Mouse (Mus musculus) CH12.LX (cell line): ENCODE results near the gene Drc3.

ENCODE experiments used
- CHD1 ChIP-seq: IDR thresholded peaks from 2 replicates; pipeline ENCODE4 v1.6.1; 2012; ENCODE audit warnings: low read depth, low read length, improper control_type of control experiment, inconsistent platforms
- CTCF ChIP-seq, 2 experiments: IDR thresholded peaks in 1 of 2; conservative IDR thresholded peaks in 1 of 2; 2 replicates each; pipeline ENCODE4 v1.5.1; 2011 to 2012; ENCODE audit warnings: low read depth in 2 of 2, low read length in 2 of 2, improper control_type of control experiment in 1 of 2, inconsistent platforms in 1 of 2, mild to moderate bottlenecking in 1 of 2, moderate library complexity in 1 of 2
- GABPA ChIP-seq: IDR thresholded peaks from 2 replicates; pipeline ENCODE4 v1.6.1; 2012; ENCODE audit warnings: low read depth, low read length, improper control_type of control experiment, inconsistent platforms; ENCODE audit not compliant: insufficient replicate concordance
- IRF4 ChIP-seq: IDR thresholded peaks from 2 replicates; pipeline ENCODE4 v1.6.1; 2014; ENCODE audit warnings: low read depth, mild to moderate bottlenecking, inconsistent platforms, low read length, improper control_type of control experiment
- MAFK ChIP-seq: IDR thresholded peaks from 2 replicates; pipeline ENCODE4 v1.6.1; 2011; ENCODE audit warnings: low read length, improper control_type of control experiment; ENCODE audit not compliant: insufficient replicate concordance
- MAZ ChIP-seq: IDR thresholded peaks from 2 replicates; pipeline ENCODE4 v1.6.1; 2012; ENCODE audit warnings: low read depth, mild to moderate bottlenecking, inconsistent platforms, low read length, improper control_type of control experiment, moderate library complexity
- POLR2A ChIP-seq: IDR thresholded peaks from 2 replicates; pipeline ENCODE4 v1.6.1; 2011; ENCODE audit warnings: low read depth, mild to moderate bottlenecking, improper control_type of control experiment, low read length
- ZC3H11A ChIP-seq: IDR thresholded peaks from 2 replicates; pipeline ENCODE4 v1.6.1; 2012; ENCODE audit warnings: low read depth, mild to moderate bottlenecking, inconsistent platforms, low read length, improper control_type of control experiment

DNA sequence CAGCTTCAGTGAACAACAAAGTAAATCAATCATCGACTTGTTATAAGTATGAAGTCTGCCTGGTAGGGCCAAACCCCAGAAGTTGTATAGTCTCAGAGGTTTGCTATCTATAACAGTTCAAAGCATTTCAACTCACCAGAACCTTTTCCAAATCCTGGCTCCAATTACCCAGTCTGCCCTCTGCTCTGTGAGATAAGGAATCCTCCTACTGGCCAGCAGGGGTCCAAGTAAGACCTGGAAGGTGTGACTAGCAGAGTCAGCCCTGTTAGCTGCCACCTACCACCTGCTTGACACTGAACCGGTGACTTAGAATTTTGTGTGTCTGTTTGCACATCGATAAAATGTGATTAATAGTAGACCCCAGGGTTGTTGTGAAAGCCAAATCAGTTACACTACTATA lies 14.1 kb downstream of the Drc3 start:
- TF ChIP-seq CTCF (conservative IDR thresholded peaks at IDR 0.05 in 1 of 2, IDR thresholded peaks at IDR 0.05 in 1 of 2; ENCODE audit: low read depth in 2 of 2, low read length in 2 of 2) (peak in 1 of 2 experiments; percentile 71; a peak in 3 of 4 replicates), IRF4 (0 out of 2 replicates have a peak, but pooled peaks have one; percentile 20), MAFK (no peak), GABPA (no peak), POLR2A (no peak), MAZ (no peak), ZC3H11A (no peak), CHD1 (no peak)
